Mouse (Mus musculus) E14TG2a.4 (cell line): ENCODE results near the gene Zscan10.

Experiments
- H3K27me3 ChIP-seq: 2 replicates; pipeline ENCODE4 v1.6.1; 2014; ENCODE audit warnings: low read length, control low read depth; ENCODE audit not compliant: insufficient read depth
- H3K36me3 ChIP-seq: 2 replicates; pipeline ENCODE4 v1.6.1; 2014; ENCODE audit warnings: low read length, control low read depth; ENCODE audit not compliant: insufficient read depth
- H3K4me1 ChIP-seq: replicated peaks from 2 replicates; pipeline ENCODE4 v1.6.1; 2014; ENCODE audit warnings: low read depth, low read length, control low read depth
- H3K4me3 ChIP-seq: replicated peaks from 2 replicates; pipeline ENCODE4 v1.5.1; 2014; ENCODE audit warnings: mild to moderate bottlenecking, low read length
- H3K9me3 ChIP-seq: 2 replicates; pipeline ENCODE4 v1.6.1; 2014; ENCODE audit warnings: low read length, control low read depth
- CTCF ChIP-seq: conservative IDR thresholded peaks from 2 replicates; pipeline ENCODE4 v1.5.1; 2014; ENCODE audit warnings: low read length
- NANOG ChIP-seq: IDR thresholded peaks from 2 replicates; pipeline ENCODE4 v1.6.1; 2014; ENCODE audit warnings: borderline replicate concordance, low read length, mixed read lengths
- POU5F1 ChIP-seq: IDR thresholded peaks from 2 replicates; pipeline ENCODE4 v1.6.1; 2014; ENCODE audit warnings: low read length, borderline replicate concordance

Gene Zscan10

GRCm38 (mm10) chr17:23555243-23555916, 45.3 kb upstream of the Zscan10 start:
- H3K4me3 ChIP-seq = no peak overlapping the region
- peaks cover 71% of the 10 kb centered on the region for H3K4me1 ChIP-seq
- H3K9me3 ChIP-seq = no peaks in the 10 kb centered on the region
- TF ChIP-seq POU5F1 (no peak), CTCF (no peak), NANOG (no peak)
- peaks cover 50% of the 10 kb centered on the region for H3K27me3 ChIP-seq
- peaks cover 43% of the 10 kb centered on the region for H3K36me3 ChIP-seq

- no peaks in the 10 kb centered on the region for H3K9me3 ChIP-seq
- H3K27me3 ChIP-seq = peaks cover 33% of the 10 kb centered on the region
- peak overlapping the region; percentile 45 for H3K4me3 ChIP-seq
- TF ChIP-seq NANOG = no peak
- TF ChIP-seq CTCF = peak; percentile 51
- peaks cover 54% of the 10 kb centered on the region for H3K36me3 ChIP-seq
- peaks cover 71% of the 10 kb centered on the region for H3K4me1 ChIP-seq
Measured at GRCm38 (mm10) chr17:23559767-23560166, 40.9 kb upstream of the Zscan10 start.

- no peak for TF ChIP-seq CTCF
- TF ChIP-seq NANOG = no peak
- no peak for TF ChIP-seq POU5F1
- peaks cover 18% of the 10 kb centered on the region for H3K36me3 ChIP-seq
- peaks cover 46% of the 10 kb centered on the region for H3K4me1 ChIP-seq
- peak within 1 kb of the TSS; percentile 90 for H3K4me3 ChIP-seq
- H3K9me3 ChIP-seq = no peaks in the 10 kb centered on the region
- H3K27me3 ChIP-seq = peaks cover 7% of the 10 kb centered on the region
Measured at GRCm38 (mm10) chr17:23563595-23564367, 36.9 kb upstream of the Zscan10 start, which contains the start of gene Zfp213. Gene Zfp213 (minus strand): TSS chr17:23564238.

GRCm38 (mm10) chr17:23564368-23564715, 36.3 kb upstream of the Zscan10 start:
- H3K36me3 ChIP-seq = peaks cover 13% of the 10 kb centered on the region
- peak overlapping the region; percentile 90 for H3K4me3 ChIP-seq
- H3K27me3 ChIP-seq = peaks cover 2% of the 10 kb centered on the region; the same call in 1 of the 2 replicates
- TF ChIP-seq CTCF (no peak), POU5F1 (no peak), NANOG (no peak)
- peaks cover 43% of the 10 kb centered on the region for H3K4me1 ChIP-seq
- H3K9me3 ChIP-seq = no peaks in the 10 kb centered on the region

- no peak for TF ChIP-seq NANOG
- no peak for TF ChIP-seq POU5F1
- no peak for TF ChIP-seq CTCF
Measured at GRCm38 (mm10) chr17:23566787-23567186, 33.9 kb upstream of the Zscan10 start.

GRCm38 (mm10) chr17:23568370-23568769, 32.3 kb upstream of the Zscan10 start:
- Histone ChIP-seq H3K4me1 (peaks cover 21% of the 10 kb centered on the region), H3K36me3 (no peaks in the 10 kb centered on the region), H3K27me3 (no peaks in the 10 kb centered on the region), H3K9me3 (no peaks in the 10 kb centered on the region), H3K4me3 (no peak overlapping the region)
- TF ChIP-seq NANOG = no peak

More at GRCm38 (mm10) chr17:23566787-23567186, 33.9 kb upstream of the Zscan10 start:
- Histone ChIP-seq H3K9me3 (no peaks in the 10 kb centered on the region), H3K36me3 (no peaks in the 10 kb centered on the region), H3K4me3 (no peak overlapping the region), H3K27me3 (no peaks in the 10 kb centered on the region), H3K4me1 (peaks cover 28% of the 10 kb centered on the region)

GRCm38 (mm10) chr17:23570017-23570416, 30.6 kb upstream of the Zscan10 start:
- Histone ChIP-seq H3K36me3 (peaks cover 12% of the 10 kb centered on the region), H3K4me1 (peaks cover 16% of the 10 kb centered on the region), H3K4me3 (no peak overlapping the region), H3K27me3 (no peaks in the 10 kb centered on the region), H3K9me3 (peaks cover 12% of the 10 kb centered on the region)
- no peak for TF ChIP-seq POU5F1
- TF ChIP-seq NANOG = no peak
- no peak for TF ChIP-seq CTCF

GRCm38 (mm10) chr17:23571084-23571483, 29.6 kb upstream of the Zscan10 start:
- Histone ChIP-seq H3K9me3 (peaks cover 19% of the 10 kb centered on the region), H3K27me3 (no peaks in the 10 kb centered on the region), H3K36me3 (peaks cover 22% of the 10 kb centered on the region), H3K4me1 (peaks cover 17% of the 10 kb centered on the region), H3K4me3 (no peak overlapping the region)
- TF ChIP-seq CTCF = no peak
- TF ChIP-seq POU5F1 = no peak

GRCm38 (mm10) chr17:23572059-23572458, 28.6 kb upstream of the Zscan10 start:
- TF ChIP-seq POU5F1 (no peak), CTCF (peak; percentile 28), NANOG (no peak)
- H3K27me3 ChIP-seq = peaks cover 5% of the 10 kb centered on the region
- peaks cover 26% of the 10 kb centered on the region for H3K9me3 ChIP-seq
- H3K4me1 ChIP-seq = peaks cover 27% of the 10 kb centered on the region
- H3K4me3 ChIP-seq = no peak overlapping the region
- H3K36me3 ChIP-seq = peaks cover 31% of the 10 kb centered on the region
